Mouse (Mus musculus) stomach, postnatal 0 days (tissue): ENCODE data around the gene Krt15. TPM values are rescaled to one million over a fixed set of nuclear protein-coding genes. Genes with fewer than 3 reads are reported as not detected.
A peak's percentile ranks its signal among the peaks of the same experiment; 100 is the strongest.

ENCODE experiments used
- ATAC-seq: fragments of 200-750 bp; cut with Nextera tagmentation; 2 replicates; pipeline ENCODE4 v1.8.0; 2017; ENCODE audit not compliant: low FRiP score, low TSS enrichment
- DNase-seq: peaks from one replicate; pipeline ENCODE4 v3.0.0-alpha.2; 2016; ENCODE audit warnings: low spot score
- H3K27ac ChIP-seq: fragments of 300-500 bp; sonication (generic); replicated peaks from 2 replicates; pipeline ENCODE4 v1.5.1; 2014; ENCODE audit warnings: mild to moderate bottlenecking, control low read depth
- H3K27me3 ChIP-seq: fragments of 300-500 bp; sonication (generic); 2 replicates; pipeline ENCODE4 v1.6.1; 2014; ENCODE audit warnings: low read length; ENCODE audit not compliant: control insufficient read depth, insufficient read depth
- H3K36me3 ChIP-seq: fragments of 300-500 bp; sonication (generic); 2 replicates; pipeline ENCODE4 v1.6.1; 2014; ENCODE audit warnings: low read length, mixed read lengths; ENCODE audit not compliant: control insufficient read depth, insufficient read depth
- H3K4me1 ChIP-seq: fragments of 300-500 bp; sonication (generic); replicated peaks from 2 replicates; pipeline ENCODE4 v1.6.1; 2014; ENCODE audit warnings: antibody characterized with exemption; ENCODE audit not compliant: control insufficient read depth, insufficient read depth
- H3K4me2 ChIP-seq: fragments of 300-500 bp; sonication (generic); replicated peaks from 2 replicates; pipeline ENCODE4 v1.6.1; 2014; ENCODE audit warnings: low read depth, mild to moderate bottlenecking, control low read depth, moderate library complexity
- H3K4me3 ChIP-seq: fragments of 300-500 bp; sonication (generic); 2 replicates; pipeline ENCODE4 v1.5.1; 2014; ENCODE audit warnings: low read depth, low read length, control low read depth
- H3K9ac ChIP-seq: fragments of 300-500 bp; sonication (generic); 2 replicates; pipeline ENCODE4 v1.6.1; 2014; ENCODE audit warnings: mild to moderate bottlenecking, low read length, control low read depth, mixed read lengths
- H3K9me3 ChIP-seq: fragments of 300-500 bp; sonication (generic); 2 replicates; pipeline ENCODE4 v1.6.1; 2016; ENCODE audit warnings: low read length; ENCODE audit not compliant: control insufficient read depth
- CTCF ChIP-seq: IDR thresholded peaks from 2 replicates; pipeline ENCODE4 v1.5.1; 2016; ENCODE audit warnings: antibody characterized with exemption, low read depth, mild to moderate bottlenecking, moderate library complexity
- EP300 ChIP-seq: optimal IDR thresholded peaks from 2 replicates; pipeline ENCODE3; 2016; ENCODE audit warnings: antibody characterized with exemption
- WGBS: fragments of 180-500 bp; shearing (Covaris S2); extraction: QIAGEN DNeasy Blood & Tissue Kit; methylation state at CpG from one replicate; pipeline ENCODE4 v1.1.7; 2014; 5-methylcytosine and 5-hydroxymethylcytosine counted together
- polyA plus RNA-seq: library from polyadenylated mRNA; unstranded; fragments of >200 nt; fragmentation: Nextera tagmentation; extraction: Ambion mirVana; gene quantifications from 2 replicates; pipeline ENCODE4 v1.2.1, GENCODE M21; 2015

Krt15 gene
- polyA plus RNA-seq, 1 experiment from 2014 or later, result 758 TPM

DNA sequence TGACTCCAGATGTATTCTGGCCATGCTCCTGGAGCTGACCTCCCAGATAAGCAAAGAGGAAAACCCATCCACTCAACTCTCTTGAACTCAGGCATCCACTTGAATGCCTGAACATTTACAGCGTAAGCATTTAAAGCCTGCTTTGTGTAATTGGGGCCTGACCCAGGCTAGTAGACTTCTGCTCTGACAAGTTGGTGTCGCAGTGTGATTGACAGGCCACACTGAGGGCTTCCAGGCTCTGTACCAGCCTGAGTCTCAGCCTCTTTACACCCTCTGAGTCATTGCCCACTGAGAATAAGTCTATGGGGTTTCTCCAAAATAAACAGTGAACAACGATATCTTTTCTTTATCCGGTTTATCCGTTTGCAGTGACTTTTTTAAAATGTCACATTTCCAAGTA, 15.4 kb downstream of the Krt15 start:
- ATAC-seq (no peak), DNase-seq (no peak)
- H3K4me1 ChIP-seq, result no peaks in the 10 kb centered on the region
- H3K9ac ChIP-seq, result peak overlapping the region; percentile 18; the same call in 1 of the 2 replicates
- no peaks in the 10 kb centered on the region for H3K27me3 ChIP-seq
- H3K27ac ChIP-seq, result peak overlapping the region; percentile 53
- TF ChIP-seq CTCF, result no peak
- TF ChIP-seq EP300, result no peak
- H3K9me3 ChIP-seq, result no peaks in the 10 kb centered on the region
- no peaks in the 10 kb centered on the region for H3K36me3 ChIP-seq
- WGBS, result 57% methylated on average over 5 of the region's 5 CpGs
- H3K4me3 ChIP-seq, result 0 out of 2 replicates have a peak overlapping the region, but pooled peaks have one; percentile 10
- 0 out of 2 replicates have a peak overlapping the region, but pooled peaks have one; percentile 3 for H3K4me2 ChIP-seq

- Histone ChIP-seq H3K4me2 (no peak overlapping the region), H3K27me3 (no peaks in the 10 kb centered on the region), H3K27ac (peak overlapping the region; percentile 71), H3K9ac (no peak overlapping the region), H3K4me3 (no peak overlapping the region), H3K4me1 (no peaks in the 10 kb centered on the region), H3K36me3 (no peaks in the 10 kb centered on the region), H3K9me3 (no peaks in the 10 kb centered on the region)
- WGBS, result 38% methylated on average over 2 of the region's 2 CpGs
- peak; percentile 77 for DNase-seq
- TF ChIP-seq CTCF (no peak), EP300 (no peak)
- peak; percentile 93 for ATAC-seq
Measured at GRCm38 (mm10) chr11:100113742-100114029, 22.0 kb downstream of the Krt15 start.

DNA sequence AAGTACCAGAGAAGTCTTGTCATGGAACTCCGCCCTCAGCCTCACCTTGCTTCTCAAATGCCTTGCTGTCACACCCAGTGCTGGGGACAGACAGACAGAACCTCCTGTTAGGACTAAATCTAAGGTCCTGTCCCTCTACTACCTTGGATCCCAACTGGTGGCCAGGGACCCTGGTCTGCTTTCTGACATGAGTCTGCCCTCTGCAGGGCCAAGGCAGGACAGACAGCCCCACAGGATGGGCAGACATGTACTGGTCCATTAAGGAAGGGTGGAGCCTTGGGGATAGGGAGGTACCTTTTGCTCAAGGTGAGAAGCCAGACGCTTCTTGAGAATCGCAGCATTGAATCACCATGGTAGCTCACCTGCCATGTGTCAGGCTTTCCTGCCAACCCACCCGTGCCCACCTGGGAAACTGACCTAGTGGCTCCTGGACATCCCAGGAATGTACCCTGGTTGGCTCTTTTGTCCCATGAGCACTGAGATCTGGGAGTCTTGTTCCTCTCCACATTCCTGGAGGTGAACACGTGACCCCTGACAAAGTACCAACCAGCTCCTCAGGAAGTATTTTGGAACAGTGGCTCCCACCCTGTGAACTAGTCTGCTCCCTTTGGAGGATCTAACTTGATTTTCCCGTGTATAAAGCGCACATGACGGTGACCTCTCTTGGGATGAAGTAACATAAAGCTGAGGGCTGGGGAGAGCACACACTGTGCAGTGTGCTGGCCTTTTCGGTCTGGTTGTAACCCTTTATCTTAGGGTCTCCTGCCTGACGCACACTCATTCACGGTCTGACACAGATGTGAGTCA, 22.6 kb downstream of the Krt15 start:
- peak; percentile 43 for ATAC-seq
- H3K9me3 ChIP-seq, result no peaks in the 10 kb centered on the region
- no peak for DNase-seq
- 62% methylated on average over 11 of the region's 11 CpGs for WGBS
- peak overlapping the region; percentile 71 for H3K27ac ChIP-seq
- peak; percentile 51 for TF ChIP-seq CTCF
- TF ChIP-seq EP300, result no peak
- no peaks in the 10 kb centered on the region for H3K27me3 ChIP-seq
- H3K4me3 ChIP-seq, result no peak overlapping the region
- no peak overlapping the region for H3K4me2 ChIP-seq
- H3K4me1 ChIP-seq, result no peaks in the 10 kb centered on the region
- no peak overlapping the region for H3K9ac ChIP-seq
- H3K36me3 ChIP-seq, result no peaks in the 10 kb centered on the region

GRCm38 (mm10) chr11:100105576-100106122, 30.1 kb downstream of the Krt15 start, which contains the start of gene Krt36:
Krt36 (minus strand) TSS chr11:100105626.
- no peak within 1 kb of the TSS for H3K4me2 ChIP-seq
- H3K27ac ChIP-seq, result no peak within 1 kb of the TSS
- ATAC-seq, result no peak
- no peaks in the 10 kb centered on the region for H3K27me3 ChIP-seq
- TF ChIP-seq CTCF, result no peak
- H3K36me3 ChIP-seq, result no peaks in the 10 kb centered on the region
- no peak within 1 kb of the TSS for H3K4me3 ChIP-seq
- no peak for DNase-seq
- no peaks in the 10 kb centered on the region for H3K4me1 ChIP-seq
- no peaks in the 10 kb centered on the region for H3K9me3 ChIP-seq
- H3K9ac ChIP-seq, result no peak within 1 kb of the TSS
- WGBS, result 86% methylated on average over 6 of the region's 6 CpGs

DNA sequence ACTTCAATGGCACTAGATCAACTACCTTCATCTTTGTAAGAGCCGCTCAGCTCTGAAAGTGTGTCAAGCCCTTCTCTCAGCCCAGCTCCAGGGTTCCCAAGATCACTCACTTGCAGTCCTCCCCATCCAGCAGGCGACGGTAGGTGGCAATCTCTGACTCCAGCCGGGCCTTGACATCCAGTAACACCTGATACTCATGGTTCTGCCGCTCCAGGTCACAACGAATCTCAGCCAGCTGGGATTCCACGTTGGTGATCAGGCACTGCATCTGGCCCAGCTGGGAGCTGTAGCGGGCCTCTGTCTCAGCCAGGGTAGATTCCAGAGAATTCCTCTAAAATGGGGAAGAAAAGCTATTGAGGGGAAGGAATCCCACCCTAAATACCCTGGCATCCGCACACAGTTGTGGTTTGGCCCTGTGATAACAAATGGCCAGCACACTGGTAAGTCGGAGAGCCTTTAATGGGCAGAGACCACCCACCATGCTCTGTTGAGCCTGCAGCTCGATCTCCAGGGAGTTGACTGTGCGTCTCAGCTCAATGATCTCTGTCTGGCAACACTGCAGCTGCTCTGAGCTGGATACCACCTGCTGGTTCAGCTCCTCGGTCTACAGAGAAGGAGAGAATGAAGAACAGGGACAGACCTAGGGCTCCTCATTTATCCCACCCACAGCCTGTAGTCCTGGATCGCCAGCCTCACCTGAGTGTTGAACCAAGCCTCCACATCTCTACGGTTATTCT, 32.9 kb downstream of the Krt15 start:
- Histone ChIP-seq H3K4me3 (no peak overlapping the region), H3K4me2 (no peak overlapping the region), H3K36me3 (no peaks in the 10 kb centered on the region), H3K9me3 (no peaks in the 10 kb centered on the region), H3K4me1 (0 out of 2 replicates have a peak, but pooled peaks cover 2% of the 10 kb centered on the region), H3K9ac (no peak overlapping the region), H3K27ac (no peak overlapping the region), H3K27me3 (no peaks in the 10 kb centered on the region)
- ATAC-seq, result no peak
- no peak for DNase-seq
- 63% methylated on average over 15 of the region's 15 CpGs for WGBS
- TF ChIP-seq EP300, result no peak
- 0 out of 2 replicates have a peak, but pooled peaks have one; percentile 12 for TF ChIP-seq CTCF
